Mouse (Mus musculus) limb, embryonic 15.5 days (tissue): ENCODE measurements at regions not wholly inside any gene's neighbourhood (a gene's known extent, or its start where the extent isn't known, plus 50 kb on each side); places are given as distances from the start of the nearest gene placed in this dataset.

ENCODE experiments used
- ATAC-seq: fragments of 200-750 bp; cut with Nextera tagmentation; 2 replicates; pipeline ENCODE4 v1.8.0; 2017; ENCODE audit warnings: low read depth, moderate TSS enrichment; ENCODE audit not compliant: insufficient number of reproducible peaks, low FRiP score, low TSS enrichment
- H3K27ac ChIP-seq: fragments of 300-500 bp; sonication (generic); 2 replicates; pipeline ENCODE4 v1.5.1; 2015; ENCODE audit warnings: moderate library complexity, mild to moderate bottlenecking, inconsistent platforms
- H3K27me3 ChIP-seq: fragments of 300-500 bp; sonication (generic); 2 replicates; pipeline ENCODE4 v1.6.1; 2015; ENCODE audit warnings: inconsistent platforms
- H3K36me3 ChIP-seq: fragments of 300-500 bp; sonication (generic); 2 replicates; pipeline ENCODE4 v1.6.1; 2015; ENCODE audit warnings: inconsistent platforms
- H3K4me1 ChIP-seq: fragments of 300-500 bp; sonication (generic); 2 replicates; pipeline ENCODE4 v1.6.1; 2015; ENCODE audit warnings: inconsistent platforms
- H3K4me2 ChIP-seq: fragments of 300-500 bp; sonication (generic); 2 replicates; pipeline ENCODE4 v1.6.1; 2015; ENCODE audit warnings: mild to moderate bottlenecking, inconsistent platforms
- H3K4me3 ChIP-seq: fragments of 300-500 bp; sonication (generic); 2 replicates; pipeline ENCODE4 v1.5.1; 2015; ENCODE audit warnings: mild to moderate bottlenecking, inconsistent platforms
- H3K9ac ChIP-seq: fragments of 300-500 bp; sonication (generic); 2 replicates; pipeline ENCODE4 v1.6.1; 2015; ENCODE audit warnings: inconsistent platforms
- H3K9me3 ChIP-seq: fragments of 300-500 bp; sonication (generic); 2 replicates; pipeline ENCODE4 v1.6.1; 2016; ENCODE audit warnings: inconsistent platforms
- WGBS: fragments of 180-500 bp; shearing (Covaris S2); methylation state at CpG from one replicate; pipeline ENCODE4 v1.1.7; 2015; 5-methylcytosine and 5-hydroxymethylcytosine counted together

- Histone ChIP-seq H3K27ac (no peak overlapping the region), H3K9ac (no peak overlapping the region), H3K4me2 (no peak overlapping the region), H3K4me1 (peaks cover 26% of the 10 kb centered on the region), H3K36me3 (no peaks in the 10 kb centered on the region), H3K9me3 (no peaks in the 10 kb centered on the region), H3K27me3 (0 out of 2 replicates have a peak, but pooled peaks cover 4% of the 10 kb centered on the region), H3K4me3 (no peak overlapping the region)
- no peak for ATAC-seq
- 16% methylated on average over 5 of the region's 5 CpGs for WGBS
These were observed 193.0 kb upstream of the Six2 start for GRCm38 (mm10) chr17:85881046-85881445.

GRCm38 (mm10) chr17:85877426-85877825 is 189.4 kb upstream of the Six2 start:
- Histone ChIP-seq H3K27me3 (peaks cover 14% of the 10 kb centered on the region; the same call in 1 of the 2 replicates), H3K9ac (no peak overlapping the region), H3K36me3 (no peaks in the 10 kb centered on the region), H3K27ac (no peak overlapping the region), H3K4me3 (no peak overlapping the region), H3K4me2 (no peak overlapping the region), H3K9me3 (no peaks in the 10 kb centered on the region), H3K4me1 (peaks cover 28% of the 10 kb centered on the region)
- WGBS: 50% methylated on average over 3 of the region's 3 CpGs
- ATAC-seq: no peak

GRCm38 (mm10) chr17:85876853-85877252 is 188.8 kb upstream of the Six2 start:
- Histone ChIP-seq H3K36me3 (no peaks in the 10 kb centered on the region), H3K27me3 (peaks cover 16% of the 10 kb centered on the region; the same call in 1 of the 2 replicates), H3K4me3 (no peak overlapping the region), H3K27ac (no peak overlapping the region), H3K4me2 (0 out of 2 replicates have a peak overlapping the region, but pooled peaks have one; percentile 10), H3K9ac (no peak overlapping the region), H3K4me1 (peaks cover 22% of the 10 kb centered on the region), H3K9me3 (no peaks in the 10 kb centered on the region)
- no peak for ATAC-seq
- WGBS: 27% methylated on average over 10 of the region's 10 CpGs

- Histone ChIP-seq H3K9me3 (no peaks in the 10 kb centered on the region), H3K27ac (no peak overlapping the region), H3K27me3 (peaks cover 16% of the 10 kb centered on the region; the same call in 1 of the 2 replicates), H3K4me3 (no peak overlapping the region), H3K4me1 (peaks cover 35% of the 10 kb centered on the region), H3K4me2 (no peak overlapping the region), H3K9ac (no peak overlapping the region), H3K36me3 (no peaks in the 10 kb centered on the region)
- no peak for ATAC-seq
- 37% methylated on average over 13 of the region's 13 CpGs for WGBS
These were observed 185.9 kb upstream of the Six2 start for GRCm38 (mm10) chr17:85873853-85874586.

- no peak overlapping the region for H3K27ac ChIP-seq
- H3K4me3 ChIP-seq: no peak overlapping the region
- H3K36me3 ChIP-seq: no peaks in the 10 kb centered on the region
- H3K4me2 ChIP-seq: no peak overlapping the region
- no peak for ATAC-seq
- peaks cover 16% of the 10 kb centered on the region; the same call in 1 of the 2 replicates for H3K27me3 ChIP-seq
- H3K9me3 ChIP-seq: no peaks in the 10 kb centered on the region
- no peak overlapping the region for H3K9ac ChIP-seq
- WGBS: 36% methylated on average over 6 of the region's 6 CpGs
- H3K4me1 ChIP-seq: peaks cover 45% of the 10 kb centered on the region
These were observed 184.9 kb upstream of the Six2 start for GRCm38 (mm10) chr17:85872903-85873413.

GRCm38 (mm10) chr17:85870406-85870805 is 182.3 kb upstream of the Six2 start:
- peaks cover 12% of the 10 kb centered on the region; the same call in 1 of the 2 replicates for H3K27me3 ChIP-seq
- H3K27ac ChIP-seq: 0 out of 2 replicates have a peak overlapping the region, but pooled peaks have one; percentile 35
- no peak for ATAC-seq
- no peak overlapping the region for H3K4me2 ChIP-seq
- 43% methylated on average over 8 of the region's 8 CpGs for whole genome bisulfite sequencing
- no peaks in the 10 kb centered on the region for H3K9me3 ChIP-seq
- H3K4me1 ChIP-seq: peaks cover 36% of the 10 kb centered on the region
- H3K36me3 ChIP-seq: no peaks in the 10 kb centered on the region
- H3K4me3 ChIP-seq: no peak overlapping the region
- no peak overlapping the region for H3K9ac ChIP-seq

GRCm38 (mm10) chr17:85869179-85869578 is 181.1 kb upstream of the Six2 start:
- WGBS: 16% methylated on average over 5 of the region's 5 CpGs
- Histone ChIP-seq H3K9ac (no peak overlapping the region), H3K4me3 (no peak overlapping the region), H3K4me2 (no peak overlapping the region), H3K4me1 (peaks cover 36% of the 10 kb centered on the region), H3K27ac (peak overlapping the region; percentile 35; the same call in 1 of the 2 replicates), H3K36me3 (no peaks in the 10 kb centered on the region), H3K9me3 (no peaks in the 10 kb centered on the region), H3K27me3 (peaks cover 6% of the 10 kb centered on the region; the same call in 1 of the 2 replicates)
- ATAC-seq: peak; percentile 32; the same call in 1 of the 2 replicates

- 72% methylated on average over 12 of the region's 12 CpGs for WGBS
- H3K4me3 ChIP-seq: no peak overlapping the region
- H3K9me3 ChIP-seq: no peaks in the 10 kb centered on the region
- 0 out of 2 replicates have a peak, but pooled peaks have one; percentile 46 for ATAC-seq
- H3K4me2 ChIP-seq: no peak overlapping the region
- peaks cover 12% of the 10 kb centered on the region; the same call in 1 of the 2 replicates for H3K27me3 ChIP-seq
- H3K36me3 ChIP-seq: no peaks in the 10 kb centered on the region
- peaks cover 34% of the 10 kb centered on the region for H3K4me1 ChIP-seq
- 0 out of 2 replicates have a peak overlapping the region, but pooled peaks have one; percentile 35 for H3K27ac ChIP-seq
- H3K9ac ChIP-seq: no peak overlapping the region
These were observed 180.0 kb upstream of the Six2 start for GRCm38 (mm10) chr17:85867945-85868616.

GRCm38 (mm10) chr17:85866581-85866980 is 178.5 kb upstream of the Six2 start:
- Histone ChIP-seq H3K4me1 (peaks cover 36% of the 10 kb centered on the region), H3K9ac (no peak overlapping the region), H3K4me2 (no peak overlapping the region), H3K36me3 (no peaks in the 10 kb centered on the region), H3K27me3 (peaks cover 6% of the 10 kb centered on the region; the same call in 1 of the 2 replicates), H3K9me3 (no peaks in the 10 kb centered on the region), H3K27ac (no peak overlapping the region), H3K4me3 (no peak overlapping the region)
- no peak for ATAC-seq
- 73% methylated on average over 3 of the region's 3 CpGs for WGBS

- H3K4me1 ChIP-seq: peaks cover 39% of the 10 kb centered on the region
- no peak for ATAC-seq
- peaks cover 6% of the 10 kb centered on the region; the same call in 1 of the 2 replicates for H3K27me3 ChIP-seq
- H3K36me3 ChIP-seq: no peaks in the 10 kb centered on the region
- no peak overlapping the region for H3K27ac ChIP-seq
- 80% methylated on average over 4 of the region's 4 CpGs for WGBS
- H3K4me3 ChIP-seq: no peak overlapping the region
- H3K4me2 ChIP-seq: no peak overlapping the region
- no peak overlapping the region for H3K9ac ChIP-seq
- H3K9me3 ChIP-seq: no peaks in the 10 kb centered on the region
These were observed 177.9 kb upstream of the Six2 start for GRCm38 (mm10) chr17:85865940-85866339.

GRCm38 (mm10) chr17:85861328-85861727 is 173.3 kb upstream of the Six2 start:
- Histone ChIP-seq H3K4me2 (no peak overlapping the region), H3K27ac (no peak overlapping the region), H3K9me3 (no peaks in the 10 kb centered on the region), H3K4me3 (no peak overlapping the region), H3K27me3 (peaks cover 10% of the 10 kb centered on the region; the same call in 1 of the 2 replicates), H3K4me1 (peaks cover 14% of the 10 kb centered on the region; the same call in 1 of the 2 replicates), H3K9ac (no peak overlapping the region), H3K36me3 (no peaks in the 10 kb centered on the region)
- 38% methylated on average over 9 of the region's 9 CpGs for WGBS
- ATAC-seq: no peak

- H3K27ac ChIP-seq: no peak overlapping the region
- 37% methylated on average over 4 of the region's 4 CpGs for WGBS
- peaks cover 14% of the 10 kb centered on the region; the same call in 1 of the 2 replicates for H3K4me1 ChIP-seq
- no peak overlapping the region for H3K4me2 ChIP-seq
- H3K36me3 ChIP-seq: no peaks in the 10 kb centered on the region
- ATAC-seq: no peak
- peaks cover 10% of the 10 kb centered on the region; the same call in 1 of the 2 replicates for H3K27me3 ChIP-seq
- H3K9me3 ChIP-seq: no peaks in the 10 kb centered on the region
- no peak overlapping the region for H3K9ac ChIP-seq
- H3K4me3 ChIP-seq: no peak overlapping the region
These were observed 172.7 kb upstream of the Six2 start for GRCm38 (mm10) chr17:85860797-85861196.
